Mouse (Mus musculus) ovary, postnatal 14 days (tissue): Measurements from ENCODE around the gene Krt7.

Experiments
- DNase-seq: peaks from one replicate; pipeline ENCODE4 v3.0.0; 2022; ENCODE audit warnings: low spot score

The Krt7 gene

DNA sequence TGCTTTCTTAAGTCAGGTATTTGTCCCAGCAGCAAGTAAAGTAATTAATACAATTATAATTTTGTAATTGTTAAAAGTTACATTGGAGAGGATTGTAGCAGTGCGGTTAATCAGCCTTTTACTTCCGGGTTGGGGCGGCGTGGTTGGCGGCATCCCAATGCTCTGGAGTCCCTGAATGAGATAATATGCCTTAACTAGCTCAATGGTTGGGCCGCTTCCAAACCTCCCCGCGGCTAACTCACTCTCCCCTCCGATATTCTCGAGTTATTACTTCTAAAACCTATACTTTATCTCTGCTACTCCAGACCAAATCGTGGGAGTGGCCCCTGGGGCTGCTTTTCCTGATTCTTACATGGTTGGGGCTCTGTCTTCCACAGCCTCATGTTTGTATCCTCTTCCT, 35.7 kb downstream of the Krt7 start:
- DNase-seq: peak; percentile 23

DNA sequence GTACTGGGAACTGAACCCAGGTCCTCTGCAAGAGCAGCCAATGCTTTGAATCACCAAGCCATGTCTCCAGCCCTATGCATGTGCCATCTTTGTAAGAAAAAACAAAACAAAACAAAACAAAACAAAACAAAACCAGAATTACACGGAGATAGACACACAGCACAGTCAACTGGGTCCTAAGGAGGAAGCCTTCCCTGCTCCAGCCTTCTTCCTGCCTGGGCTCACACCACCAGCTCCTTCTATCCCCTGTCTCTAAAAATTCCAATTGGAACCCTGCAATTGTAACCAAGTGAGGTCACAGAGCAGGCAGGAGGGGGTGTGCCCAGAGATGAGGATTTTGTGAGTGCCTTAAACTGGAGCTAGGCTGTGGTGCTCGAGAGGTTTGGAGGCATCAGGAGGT, 36.6 kb downstream of the Krt7 start, which contains the start of gene Krt88:
Gene Krt88, plus strand, starts transcription at position 301 of the 400 bp plus-strand sequence.
- DNase-seq: no peak

DNA sequence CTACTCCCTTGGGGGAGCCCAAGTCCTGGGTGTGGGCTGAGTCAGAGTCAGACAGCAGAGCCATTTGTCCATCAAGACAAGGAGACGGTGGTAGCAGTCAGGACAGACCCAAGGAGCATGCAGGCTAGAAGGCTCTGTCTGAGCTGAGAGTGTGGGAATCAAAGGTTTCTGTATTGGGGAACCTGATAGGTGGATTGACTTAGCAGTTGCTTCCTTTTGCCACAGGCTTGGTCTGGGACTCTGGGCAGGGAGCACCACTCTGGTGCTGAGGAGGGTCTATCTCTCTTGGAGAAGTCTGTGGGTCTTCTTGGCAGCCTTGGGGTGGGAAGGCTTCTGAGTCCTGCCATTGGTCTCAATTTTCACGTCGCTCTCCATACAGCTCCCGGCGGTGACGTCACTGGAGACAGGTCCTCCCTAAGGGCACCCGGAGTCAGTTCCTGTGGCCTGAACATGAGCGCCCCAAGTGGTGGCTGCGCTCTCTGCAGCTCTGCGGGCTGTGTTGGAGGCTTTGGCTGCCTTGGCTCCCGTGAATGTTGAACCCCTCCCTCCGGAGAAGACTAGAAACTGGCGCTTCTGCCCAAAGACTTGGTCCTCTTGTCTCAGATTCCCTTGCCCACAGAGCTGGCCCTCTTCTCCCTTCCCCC, 42.4 kb downstream of the Krt7 start:
- DNase-seq: peak; percentile 75

DNA sequence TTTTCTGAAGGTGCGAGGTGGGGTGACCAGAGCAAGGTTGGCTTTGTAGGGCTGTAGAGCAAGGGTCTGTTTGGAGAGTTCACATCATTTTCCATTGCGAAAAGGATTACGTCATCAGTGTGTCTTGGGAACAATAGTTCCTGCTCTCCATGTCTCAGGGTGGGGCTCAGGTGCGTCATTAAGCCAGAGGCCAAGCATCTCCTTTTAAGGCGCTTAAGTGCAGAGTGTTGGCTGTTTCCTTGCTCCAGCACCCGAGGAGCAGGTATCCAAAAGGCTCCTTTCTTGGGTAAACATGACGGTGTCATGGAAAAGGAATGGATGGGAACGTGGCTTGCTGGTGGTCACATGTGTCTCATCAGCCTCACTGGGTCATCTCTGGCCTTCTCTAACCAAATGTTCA, 43.9 kb downstream of the Krt7 start:
- DNase-seq: no peak

DNA sequence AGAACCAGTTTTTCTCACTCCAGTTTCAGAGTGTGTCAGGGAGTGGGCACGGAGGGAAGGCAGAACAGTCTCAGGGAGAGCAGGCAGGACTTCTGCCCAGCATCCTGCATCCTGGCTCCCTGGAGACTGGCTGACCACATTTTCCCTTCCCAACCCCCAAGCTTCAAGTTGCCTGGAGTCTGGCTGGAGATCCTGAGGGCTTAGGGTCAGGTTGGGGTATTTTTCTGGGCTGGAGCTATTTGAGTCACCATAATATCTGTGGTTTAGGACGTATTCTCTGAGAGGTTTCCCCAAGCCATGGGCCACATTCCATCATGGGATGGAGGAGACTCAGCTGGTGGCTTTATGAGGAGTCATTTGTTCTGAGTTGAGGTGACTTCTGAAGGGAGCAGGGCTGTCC, 44.4 kb downstream of the Krt7 start:
- DNase-seq: no peak

DNA sequence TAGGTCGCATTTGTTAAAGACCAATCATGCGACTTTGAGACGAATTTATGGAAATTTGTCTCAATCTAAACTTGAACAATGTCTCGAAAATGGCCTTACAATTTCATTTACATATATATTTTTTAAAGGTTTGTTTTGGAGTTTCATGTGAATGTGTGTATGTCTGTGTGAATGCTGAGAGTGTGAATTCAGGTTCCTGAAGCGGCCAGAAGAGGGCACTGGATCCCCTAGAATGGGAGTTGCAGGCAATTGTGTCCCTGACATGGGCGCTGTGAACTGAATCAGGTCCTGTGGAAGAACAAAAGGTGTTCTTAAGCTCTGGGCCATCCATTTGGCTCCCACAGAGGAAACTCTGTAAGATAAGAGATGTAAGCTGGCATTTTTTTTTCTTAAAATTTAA, 45.0 kb downstream of the Krt7 start:
- DNase-seq: no peak

DNA sequence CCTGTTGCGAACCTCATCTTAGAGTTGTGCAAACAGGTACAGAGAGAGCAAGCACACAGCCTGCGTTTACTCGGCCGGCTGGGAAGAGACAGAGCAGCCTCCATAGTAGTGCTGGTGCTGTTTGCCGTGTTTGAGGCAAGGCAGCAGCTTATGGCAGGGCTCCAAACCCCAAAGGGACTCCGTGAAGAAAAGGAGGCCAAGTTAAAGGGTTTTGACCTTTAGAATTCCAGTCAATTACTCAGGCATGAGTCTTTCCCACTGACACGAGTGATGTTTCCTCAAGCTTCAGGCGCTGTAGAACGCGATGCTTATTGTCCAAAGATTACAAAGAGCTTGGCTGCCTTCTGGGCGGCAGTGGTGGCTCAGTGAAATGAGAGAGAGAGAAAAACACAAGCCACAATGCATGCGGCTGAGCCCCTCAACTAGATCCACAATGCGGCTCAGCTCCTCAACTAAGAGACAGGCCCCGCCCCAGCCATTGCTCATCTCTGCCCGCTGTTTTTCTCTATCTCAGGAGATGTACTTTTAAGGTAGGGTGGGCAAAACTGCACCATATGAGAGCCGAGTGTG, 47.6 kb downstream of the Krt7 start:
- DNase-seq: no peak

DNA sequence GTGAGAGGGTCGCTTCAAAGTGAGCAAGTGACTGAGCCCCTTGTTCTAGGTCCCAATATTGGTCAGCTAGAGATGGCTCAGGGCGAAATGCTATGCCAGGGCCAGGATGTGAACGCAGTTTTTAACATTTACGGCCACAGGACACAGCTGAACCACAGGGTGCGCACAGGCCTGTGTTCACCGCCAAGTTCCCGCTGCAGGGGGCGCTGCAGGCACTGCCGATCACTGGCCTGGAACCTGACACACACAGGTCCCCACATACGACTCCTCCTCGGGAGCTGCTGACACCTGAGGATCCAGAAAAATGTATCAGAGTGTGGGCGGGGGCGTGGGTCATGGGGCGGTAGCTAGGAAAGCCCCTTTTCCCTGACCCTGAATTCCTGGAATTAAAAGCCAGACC, 48.4 kb downstream of the Krt7 start:
- DNase-seq: no peak

DNA sequence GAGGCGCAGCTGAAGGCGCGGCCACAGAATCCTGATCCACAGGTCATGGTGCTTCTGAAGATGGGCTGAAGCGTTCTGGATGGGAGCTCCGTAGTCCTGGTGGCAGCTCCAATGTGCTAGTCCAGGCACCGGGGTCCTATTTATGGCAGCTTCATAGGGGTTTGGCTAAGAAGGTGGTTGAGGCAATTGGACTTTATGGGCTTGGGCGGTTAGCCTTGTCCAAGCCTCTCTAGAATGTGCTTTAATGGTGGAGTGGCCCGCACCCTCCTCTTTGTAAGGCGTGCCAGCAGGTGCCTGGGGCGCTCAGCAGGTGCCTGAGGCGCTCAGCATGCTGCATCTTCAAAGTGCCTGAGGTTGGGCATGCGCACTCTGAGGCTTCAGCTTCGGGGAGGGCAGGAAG, 52.8 kb downstream of the Krt7 start, which contains the start of gene Krt81:
Gene Krt81, minus strand, starts transcription at position 101 of the 400 bp plus-strand sequence.
- DNase-seq: no peak

DNA sequence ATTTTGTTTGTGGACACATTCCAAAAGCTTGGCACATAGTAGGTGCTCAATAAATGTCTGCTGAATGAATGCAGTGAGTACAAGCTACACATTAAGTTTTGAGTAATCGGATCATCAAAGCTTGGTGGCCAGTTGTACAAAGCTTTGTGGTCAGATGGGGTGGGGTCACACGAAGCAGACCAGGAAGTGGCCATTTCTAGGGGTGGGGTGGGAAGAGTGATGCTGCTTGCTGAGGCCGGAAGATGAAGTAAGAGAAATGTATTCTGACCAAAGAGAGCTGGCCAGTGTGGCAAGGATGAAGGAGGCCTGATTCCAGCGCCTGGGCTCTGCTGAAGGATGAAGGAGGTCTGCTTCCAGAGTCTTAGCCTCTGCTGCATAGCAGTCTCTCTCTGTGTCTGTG, 58.2 kb downstream of the Krt7 start:
- no peak for DNase-seq

DNA sequence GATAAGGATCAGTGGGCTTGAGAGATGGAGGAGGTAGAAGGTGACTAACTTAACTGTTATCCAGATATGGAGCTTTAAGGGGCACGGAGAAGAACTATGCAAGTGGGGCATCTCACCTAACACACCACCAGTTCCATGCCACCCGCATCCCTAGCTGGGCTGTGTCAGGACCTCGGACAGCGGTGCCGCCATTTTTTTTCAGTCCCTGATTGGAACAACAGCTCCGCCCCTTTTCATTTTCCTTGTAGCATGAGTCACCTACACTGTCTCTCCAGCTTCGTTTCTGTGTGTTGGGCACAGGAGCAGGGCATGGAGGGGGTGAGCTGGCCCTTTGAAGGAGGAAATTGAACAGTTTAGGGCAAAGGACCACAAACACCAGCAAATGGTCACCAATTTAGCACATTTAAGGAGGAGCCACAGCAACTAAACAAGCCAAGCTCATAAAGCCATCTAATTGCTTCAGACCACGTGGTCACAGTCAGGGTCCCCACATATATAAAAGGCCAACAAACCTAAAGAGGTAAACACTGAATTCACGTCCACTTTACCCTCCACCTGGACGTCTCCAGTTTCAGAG, 62.2 kb downstream of the Krt7 start, which contains the start of gene Krt86:
Gene Krt86, plus strand, starts transcription at position 527 of the 577 bp plus-strand sequence.
- DNase-seq: peak; percentile 38

DNA sequence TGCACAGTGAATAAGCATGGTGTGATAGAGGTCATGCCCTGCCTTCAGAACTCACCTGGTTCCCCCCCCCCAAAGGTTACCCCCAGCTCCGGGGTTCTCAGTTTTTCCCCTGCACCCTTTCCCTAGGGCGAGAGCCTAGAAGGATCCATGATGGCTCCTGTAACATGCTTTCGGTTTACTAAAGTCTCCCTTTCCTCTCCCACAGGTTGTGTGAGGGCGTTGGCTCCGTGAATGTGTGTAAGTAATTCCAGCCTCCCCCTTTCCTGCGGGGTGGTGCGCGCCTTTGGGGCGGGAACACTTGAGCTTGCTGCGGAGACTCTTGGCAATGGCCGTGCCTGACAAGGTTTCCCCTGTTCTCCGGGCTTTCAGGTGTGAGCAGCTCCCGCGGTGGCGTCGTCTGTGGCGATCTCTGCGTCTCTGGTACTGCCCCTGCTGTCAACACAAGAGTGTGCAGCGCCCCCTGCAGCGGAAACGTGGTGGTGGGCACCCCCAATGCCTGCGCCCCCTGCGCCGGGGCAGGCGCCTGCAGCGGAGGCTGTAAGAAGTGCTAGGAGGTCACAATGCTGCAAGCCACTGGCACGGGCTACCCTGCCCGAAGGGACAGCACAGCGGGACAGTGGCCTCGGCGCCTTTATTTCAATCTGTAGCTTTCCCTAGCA, 68.3 kb downstream of the Krt7 start:
- peak; percentile 36 for DNase-seq

DNA sequence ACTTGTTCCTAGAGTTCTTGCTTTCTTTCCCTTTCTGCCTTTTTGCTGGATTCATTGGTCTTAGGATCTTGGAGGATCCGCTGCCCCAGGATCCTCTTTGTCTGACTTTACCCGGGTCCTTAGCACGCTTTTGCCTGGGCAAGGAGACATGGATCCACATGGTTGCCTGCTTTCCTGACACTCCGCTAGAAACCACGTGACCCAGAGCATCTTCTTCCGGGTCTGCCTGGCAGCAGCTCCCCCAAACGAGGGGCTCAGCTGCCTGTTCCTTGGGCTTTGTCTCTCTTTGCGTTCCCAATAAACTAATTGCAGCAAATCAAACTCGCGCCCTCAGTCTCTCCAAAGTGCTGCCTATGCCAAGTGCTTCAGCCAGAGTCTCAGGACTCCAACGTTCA, 68.8 kb downstream of the Krt7 start:
- no peak for DNase-seq
